Mouse (Mus musculus): ENCODE measurements around the gene Sh3bp1.
A peak's percentile ranks its signal among the peaks of the same experiment; 100 is the strongest.

Gene Sh3bp1

GRCm38 (mm10) chr15:78916052-78916826, 16.7 kb downstream of the Sh3bp1 start:
- peak; percentile 67 to 74 for DNase-seq

GRCm38 (mm10) chr15:78918126-78918525, 18.6 kb downstream of the Sh3bp1 start:
- DNase-seq, result no peak

- DNase-seq, result no peak
These were observed 20.3 kb downstream of the Sh3bp1 start for GRCm38 (mm10) chr15:78919914-78920313.

GRCm38 (mm10) chr15:78922700-78923099, 23.1 kb downstream of the Sh3bp1 start:
- DNase-seq, result no peak

GRCm38 (mm10) chr15:78923585-78923984, 24.0 kb downstream of the Sh3bp1 start:
- no peak for DNase-seq

- no peak for DNase-seq
These were observed 25.6 kb downstream of the Sh3bp1 start for GRCm38 (mm10) chr15:78925129-78925528.

- peak; percentile 84 to 88 for DNase-seq
These were observed 26.7 kb downstream of the Sh3bp1 start, which contains the start of gene Lgals1 for GRCm38 (mm10) chr15:78926021-78926919. Gene Lgals1, plus strand, starts transcription at chr15:78926725.

- DNase-seq, result peak in 1 of 2 experiments; percentile 59
These were observed 27.6 kb downstream of the Sh3bp1 start for GRCm38 (mm10) chr15:78927021-78927787.

- peak in 1 of 2 experiments; percentile 40 for DNase-seq
These were observed 28.4 kb downstream of the Sh3bp1 start for GRCm38 (mm10) chr15:78927788-78928457.

- DNase-seq, result no peak
These were observed 29.0 kb downstream of the Sh3bp1 start for GRCm38 (mm10) chr15:78928539-78928938.

- no peak for DNase-seq
These were observed 30.7 kb downstream of the Sh3bp1 start for GRCm38 (mm10) chr15:78930192-78930706.

- DNase-seq, result no peak
These were observed 31.3 kb downstream of the Sh3bp1 start for GRCm38 (mm10) chr15:78930801-78931426.

- DNase-seq, result peak in 1 of 2 experiments; percentile 53
These were observed 32.0 kb downstream of the Sh3bp1 start for GRCm38 (mm10) chr15:78931577-78931976.

- peak; percentile 90 to 94 for DNase-seq
These were observed 35.3 kb downstream of the Sh3bp1 start, which contains the start of gene Nol12 for GRCm38 (mm10) chr15:78934784-78935320. Gene Nol12, plus strand, starts transcription at chr15:78934933.

- DNase-seq, result no peak
These were observed 36.8 kb downstream of the Sh3bp1 start for GRCm38 (mm10) chr15:78936403-78936802.

- no peak for DNase-seq
These were observed 37.7 kb downstream of the Sh3bp1 start for GRCm38 (mm10) chr15:78937311-78937710.

GRCm38 (mm10) chr15:78937963-78938362, 38.4 kb downstream of the Sh3bp1 start:
- peak in 1 of 2 experiments; percentile 45 for DNase-seq

GRCm38 (mm10) chr15:78940325-78940724, 40.8 kb downstream of the Sh3bp1 start:
- DNase-seq, result no peak

- DNase-seq, result peak; percentile 93
These were observed 43.1 kb downstream of the Sh3bp1 start for GRCm38 (mm10) chr15:78942663-78943062.

GRCm38 (mm10) chr15:78946232-78946631, 46.7 kb downstream of the Sh3bp1 start:
- no peak for DNase-seq

GRCm38 (mm10) chr15:78947657-78948056, 48.1 kb downstream of the Sh3bp1 start, which contains the start of gene Triobp:
Gene Triobp, plus strand, starts transcription at chr15:78947724.
- DNase-seq, result peak; percentile 91 to 92

All from cerebellum, postnatal 14 days (tissue).